Mouse (Mus musculus) liver, postnatal 0 days (tissue): ENCODE measurements at regions not wholly inside any gene's neighbourhood (a gene's known extent, or its start where the extent isn't known, plus 50 kb on each side); places are given as distances from the start of the nearest gene placed in this dataset.
A peak's percentile ranks its signal among the peaks of the same experiment; 100 is the strongest.

Experiments
- CTCF ChIP-seq: sonication (generic); IDR thresholded peaks from 2 replicates; pipeline ENCODE4 v1.5.1; 2016; ENCODE audit warnings: antibody characterized with exemption, low read depth
- EP300 ChIP-seq: IDR thresholded peaks from 2 replicates; pipeline ENCODE4 v1.6.1; 2016; ENCODE audit warnings: antibody characterized with exemption, low read depth, mild to moderate bottlenecking

DNA sequence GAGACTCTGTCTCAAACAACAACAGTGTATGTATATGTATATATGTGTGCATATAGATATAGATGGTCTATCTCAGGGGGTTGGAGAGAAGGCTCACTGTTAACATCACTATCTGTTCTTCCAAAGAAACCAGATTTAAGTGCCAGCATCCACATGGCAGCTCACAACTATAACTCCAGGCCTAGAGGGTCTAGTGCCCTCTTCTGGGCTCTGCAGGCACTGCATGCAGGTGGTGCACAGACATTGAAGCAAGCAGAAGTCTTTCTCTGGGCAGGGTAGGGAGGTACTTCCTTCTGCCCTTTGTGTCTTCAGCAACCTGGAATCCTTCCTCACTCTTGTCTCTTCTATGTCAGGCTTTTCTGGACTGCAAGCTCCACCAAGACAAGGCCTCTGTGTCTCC lies 50.1 kb upstream of the Gm11733 start:
- TF ChIP-seq EP300 = no peak
- peak; percentile 59 for TF ChIP-seq CTCF
